Mouse (Mus musculus) T-helper 17 cell (primary cell): Measurements from ENCODE around the gene Cmip.

Experiments
- in situ Hi-C, 2 experiments: fragments of 300-600 bp; cut with MboI, MseI; formaldehyde crosslinking; loops; 1 replicate in 1 of 2; 2 replicates in 1 of 2; pipeline ENCODE4 v1.15.1; 2025; ENCODE audit warnings: high pct_unique_total_duplicates in 2 of 2

The Cmip gene

DNA sequence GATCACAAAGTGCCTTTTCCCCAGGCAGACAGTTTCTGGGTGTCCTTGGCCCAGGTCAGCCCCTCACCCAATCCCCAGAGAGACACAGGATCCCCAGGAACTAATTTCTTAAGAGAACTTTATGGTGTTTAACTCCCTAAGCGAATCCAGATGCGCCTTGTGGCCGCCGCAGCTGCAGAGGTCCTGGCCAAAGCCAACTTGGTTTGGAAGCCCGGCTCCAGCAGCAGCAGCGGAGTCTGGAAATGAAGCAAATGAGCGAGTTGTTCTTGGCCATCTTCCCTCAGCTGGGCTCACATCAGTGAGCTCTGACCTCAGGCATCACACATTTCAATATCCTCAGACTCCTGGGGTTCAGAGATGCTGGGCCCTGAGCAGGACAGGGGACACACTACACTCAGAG is 33.6 kb downstream of the Cmip start:
- in situ Hi-C loops, result no loop called here

GRCm38 (mm10) chr8:117292262-117292661 is 35.4 kb downstream of the Cmip start:
- in situ Hi-C loops, result no loop called here

DNA sequence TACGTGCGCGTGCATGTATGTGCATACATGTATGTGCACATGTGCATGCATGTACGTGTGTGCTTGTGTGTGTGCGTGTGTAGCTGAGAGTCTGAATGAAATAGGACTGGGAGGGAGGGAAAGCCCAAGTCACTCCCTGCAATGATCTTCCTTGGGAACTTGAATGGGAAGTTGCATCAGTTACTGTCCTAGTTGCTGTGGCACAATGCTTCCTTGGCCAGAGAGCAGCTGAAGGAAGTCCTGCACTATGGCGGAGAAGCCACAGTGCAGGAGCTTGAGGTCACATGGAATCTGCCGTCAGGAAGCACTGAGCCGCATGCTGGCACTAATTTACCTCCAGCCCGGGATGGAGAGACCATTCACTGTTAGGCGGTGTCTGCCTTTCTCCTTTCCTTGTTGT is 37.9 kb downstream of the Cmip start:
- in situ Hi-C loops, result no loop called here

DNA sequence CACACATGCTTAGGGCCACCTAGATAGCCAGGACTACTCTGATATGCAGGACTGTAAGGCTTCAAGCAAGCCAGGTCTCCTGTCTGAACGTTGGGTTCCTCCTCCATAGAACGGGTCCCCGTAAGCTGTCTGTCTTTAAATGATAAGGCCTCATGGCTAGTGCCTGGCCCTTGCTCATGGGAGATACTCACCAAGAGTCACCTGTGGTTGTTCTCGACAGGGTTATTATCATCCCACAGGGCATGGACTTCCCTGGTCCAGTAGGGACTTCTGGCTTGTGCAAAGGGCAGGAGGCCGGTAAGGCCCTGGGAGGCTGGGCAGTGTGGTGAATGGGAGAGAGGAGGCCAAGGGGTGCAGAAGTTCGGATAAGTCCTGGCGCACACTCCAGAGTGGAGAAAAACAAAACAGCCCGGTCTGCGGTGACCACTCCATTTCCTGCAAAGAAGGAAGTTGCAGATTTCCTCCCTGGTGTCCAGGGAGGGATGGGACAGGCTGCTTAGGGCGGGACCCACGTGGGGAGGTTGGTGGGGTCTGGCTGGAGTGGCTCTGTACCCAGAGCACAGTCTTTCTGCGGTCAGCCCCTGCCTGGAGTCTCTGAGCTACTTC is 41.2 kb downstream of the Cmip start:
- in situ Hi-C loops, result no loop called here

GRCm38 (mm10) chr8:117299204-117299603 is 42.3 kb downstream of the Cmip start:
- in situ Hi-C loops, result no loop called here

DNA sequence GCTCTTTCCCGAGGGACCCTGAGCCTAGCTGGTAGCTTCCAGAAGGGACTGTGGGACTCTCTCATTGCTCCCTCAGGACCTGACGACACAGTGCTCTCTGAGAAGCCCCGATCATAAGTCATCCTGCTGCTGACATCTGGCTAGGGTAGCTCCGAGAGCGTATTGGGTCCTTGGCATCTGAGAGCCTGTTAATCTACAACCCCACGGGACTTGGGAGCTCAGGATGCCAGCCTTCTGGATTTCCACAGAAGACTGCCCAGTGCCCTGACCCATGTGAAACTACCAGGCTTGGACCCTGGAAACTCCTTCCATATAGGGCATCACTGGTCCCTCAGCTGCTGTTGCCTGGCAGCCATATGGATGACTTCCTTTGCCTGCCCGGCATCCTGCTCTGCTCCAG is 43.3 kb downstream of the Cmip start:
- in situ Hi-C loops, result no loop called here

DNA sequence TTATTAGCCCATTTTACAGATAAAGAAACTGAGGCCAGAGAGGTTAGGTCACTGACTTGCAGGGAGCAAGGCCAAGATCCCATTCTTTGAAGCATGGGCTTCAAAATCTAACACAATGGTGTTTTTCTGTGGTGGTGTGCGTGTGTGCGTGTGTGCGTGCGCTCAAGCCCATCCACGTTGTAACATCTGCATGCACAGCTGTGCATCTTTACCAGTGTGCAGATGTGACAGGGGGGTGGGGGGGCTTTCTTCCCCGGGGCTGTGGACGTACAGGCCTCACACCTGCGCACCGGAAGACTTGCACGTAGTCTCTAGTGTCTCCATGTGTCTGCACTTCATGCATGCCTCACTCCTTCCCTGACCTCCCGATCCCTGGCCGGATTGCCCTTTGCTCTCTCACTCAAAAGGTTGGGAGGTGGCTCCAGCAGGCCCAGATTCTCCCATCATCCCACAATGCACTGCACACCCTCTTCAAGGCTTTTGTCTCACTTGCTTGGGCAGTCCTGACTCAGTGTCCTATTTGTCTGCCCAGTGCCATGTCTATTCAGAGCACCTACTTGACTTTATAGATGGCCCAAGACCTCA is 44.7 kb downstream of the Cmip start:
- in situ Hi-C loops, result no loop called here

DNA sequence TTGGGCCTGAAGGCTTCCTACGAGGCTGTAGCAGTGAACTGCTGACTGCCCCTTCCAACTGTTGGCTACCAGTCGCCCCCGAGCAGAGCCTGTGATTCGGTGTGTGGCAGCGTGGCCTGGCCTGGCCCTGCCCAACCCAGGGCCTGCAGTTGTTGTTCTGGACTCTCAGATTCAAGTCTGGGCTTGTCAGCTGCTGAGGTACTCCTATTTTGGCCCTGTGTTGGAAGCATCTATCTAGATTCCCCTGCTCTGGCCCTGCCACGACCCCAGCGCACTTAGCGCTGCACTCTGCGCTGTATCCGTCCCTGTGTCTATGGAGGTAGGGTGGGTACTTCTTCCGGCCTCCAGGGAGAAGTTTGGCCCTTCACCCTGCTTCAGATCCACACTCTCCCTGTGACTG is 45.2 kb downstream of the Cmip start:
- in situ Hi-C loops, result no loop called here

DNA sequence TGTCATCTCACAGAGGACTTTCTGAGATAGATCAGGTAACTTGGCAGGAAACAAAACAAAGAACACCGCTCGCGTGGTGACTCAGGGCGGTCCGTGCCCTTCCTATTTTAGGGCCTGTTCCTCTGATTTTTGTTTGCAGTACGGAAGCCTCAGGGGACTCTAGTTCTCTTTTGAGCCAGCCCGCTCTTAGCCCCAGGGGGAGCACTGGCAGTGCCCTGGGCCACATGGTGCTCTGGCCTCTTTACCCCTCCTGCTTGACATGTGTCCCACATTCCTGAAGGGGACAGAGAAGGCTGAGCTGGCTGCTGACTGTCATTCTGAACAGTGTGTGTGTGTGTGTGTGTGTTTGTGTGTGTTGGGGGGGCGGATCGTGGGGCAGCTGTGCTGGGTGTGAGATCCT is 46.8 kb downstream of the Cmip start:
- in situ Hi-C loops, result no loop called here

- in situ Hi-C loops, result no loop called here
Measured at GRCm38 (mm10) chr8:117305405-117305804, 48.5 kb downstream of the Cmip start.

DNA sequence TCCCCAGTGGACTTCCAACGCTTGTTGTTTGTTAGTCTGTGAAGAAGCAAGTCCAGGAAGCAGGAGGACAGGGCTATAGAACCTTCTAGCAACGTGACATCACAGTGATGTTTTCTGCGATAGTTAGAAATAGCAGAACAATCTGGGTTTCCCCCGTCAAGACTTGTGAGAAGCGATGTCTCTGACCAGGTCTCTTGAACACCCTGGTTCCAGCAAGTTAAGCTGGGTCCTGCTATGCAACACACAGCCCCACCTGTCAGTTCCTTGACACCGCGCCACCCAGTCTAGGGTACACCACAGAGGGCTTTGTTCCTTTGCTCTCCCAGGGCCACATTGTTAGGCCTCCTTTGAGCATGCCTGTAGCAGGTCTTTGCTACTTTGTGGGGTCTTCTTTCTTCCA is 49.9 kb downstream of the Cmip start:
- in situ Hi-C loops, result no loop called here

GRCm38 (mm10) chr8:117307221-117307620 is 50.4 kb downstream of the Cmip start:
- in situ Hi-C loops, result no loop called here

- in situ Hi-C loops, result no loop called here
Measured at GRCm38 (mm10) chr8:117308303-117309095, 51.6 kb downstream of the Cmip start.

GRCm38 (mm10) chr8:117309653-117310274 is 52.9 kb downstream of the Cmip start:
- in situ Hi-C loops, result no loop called here

GRCm38 (mm10) chr8:117310961-117311561 is 54.2 kb downstream of the Cmip start:
- in situ Hi-C loops, result no loop called here

- in situ Hi-C loops, result no loop called here
Measured at GRCm38 (mm10) chr8:117314308-117314953, 57.6 kb downstream of the Cmip start.

DNA sequence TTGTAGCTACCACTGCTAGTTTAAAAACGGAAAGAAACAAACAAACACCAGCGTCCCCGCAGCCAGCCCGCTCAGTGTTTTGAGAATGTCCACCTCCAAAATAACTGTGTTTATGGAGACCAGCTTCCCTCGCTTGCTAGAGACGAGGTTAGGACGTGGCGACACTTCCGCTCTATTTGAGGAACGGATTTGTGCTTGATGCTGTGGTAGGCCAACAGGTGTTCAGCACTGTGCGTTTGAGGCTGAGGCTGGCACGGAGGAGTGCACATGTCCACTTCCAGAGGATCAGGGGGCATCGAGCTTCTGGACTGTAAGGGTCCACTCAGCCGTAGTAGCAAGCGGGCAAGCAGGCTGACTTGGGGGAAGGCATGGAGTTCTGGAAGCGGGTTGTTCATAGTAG is 58.9 kb downstream of the Cmip start:
- in situ Hi-C loops, result no loop called here

GRCm38 (mm10) chr8:117317478-117317877 is 60.6 kb downstream of the Cmip start:
- in situ Hi-C loops, result no loop called here

DNA sequence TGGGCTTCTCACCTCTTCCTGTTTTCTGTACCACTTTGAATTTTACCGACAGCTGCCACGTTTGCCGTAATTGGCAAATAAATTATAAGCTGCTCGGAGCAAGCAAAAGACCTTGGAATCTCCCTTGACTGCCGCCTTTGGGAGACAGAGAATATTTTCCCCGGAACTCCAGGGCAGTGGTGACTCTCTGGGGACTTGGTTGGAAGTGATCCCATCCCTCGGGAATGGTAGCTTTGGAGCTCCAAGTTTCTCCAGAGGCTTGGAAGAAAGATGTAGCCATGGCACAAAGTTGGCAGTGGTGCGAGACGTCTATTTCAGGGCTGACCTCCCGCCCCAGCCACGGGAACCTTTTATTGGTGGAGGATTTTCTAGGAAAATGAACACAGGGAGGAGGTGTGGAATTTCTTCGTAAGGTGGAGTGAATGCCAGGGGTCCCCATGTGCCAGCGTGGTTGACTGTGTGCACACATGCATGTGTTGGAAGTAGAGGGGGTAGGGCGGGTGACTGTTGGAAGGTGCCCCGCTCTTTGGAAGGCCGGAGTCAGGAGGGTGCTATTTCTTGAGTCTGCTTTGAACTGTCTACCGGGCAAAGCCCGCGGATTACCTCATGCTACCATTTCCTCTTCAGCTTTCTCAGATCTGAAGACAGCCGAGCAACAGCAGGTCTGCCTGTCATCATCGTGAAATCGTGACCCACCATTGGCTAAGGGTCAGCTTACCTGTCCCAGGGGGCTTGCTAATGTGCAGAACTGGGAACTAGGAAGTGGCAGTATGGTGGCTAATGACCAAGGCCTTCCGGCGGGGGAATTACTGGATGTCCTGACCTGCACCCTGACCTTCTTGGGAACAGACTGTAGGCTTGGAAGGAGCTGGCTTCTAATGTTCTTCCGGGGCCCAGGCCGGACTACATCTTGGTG is 62.3 kb downstream of the Cmip start:
- in situ Hi-C loops, result no loop called here

DNA sequence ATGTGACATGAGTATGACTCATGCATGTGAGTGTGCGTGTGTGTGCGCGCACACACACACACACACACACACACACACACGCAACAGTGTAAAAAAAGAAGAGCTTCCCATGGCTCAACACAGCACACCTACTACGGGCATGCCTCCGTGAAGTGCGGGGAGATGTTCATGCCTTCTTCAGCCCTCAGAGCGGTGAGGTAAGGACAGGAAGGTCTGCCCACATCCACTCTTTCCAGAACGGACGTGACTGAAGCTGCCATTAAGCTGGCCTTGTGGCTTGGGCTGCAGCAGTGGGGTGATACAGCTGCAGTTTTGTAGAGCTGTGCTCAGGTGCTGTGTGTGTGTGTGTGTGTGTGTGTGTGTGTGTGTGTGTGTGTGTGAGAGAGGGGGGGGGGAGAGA is 63.8 kb downstream of the Cmip start:
- in situ Hi-C loops, result no loop called here

- in situ Hi-C loops, result no loop called here
Measured at GRCm38 (mm10) chr8:117321232-117321631, 64.4 kb downstream of the Cmip start.
